Mouse (Mus musculus) cortical plate, adult 2 months (tissue): ENCODE results near the gene Ncam2.

Experiments
- CTCF ChIP-seq: fragments of 200-500 bp; IDR thresholded peaks from 2 replicates; pipeline ENCODE4 v1.5.1; 2011; ENCODE audit warnings: mild to moderate bottlenecking, control low read depth, low read length; ENCODE audit not compliant: insufficient read depth; ENCODE audit errors: extremely low read depth
- POLR2A ChIP-seq: fragments of 200-500 bp; IDR thresholded peaks from 2 replicates; pipeline ENCODE4 v1.6.1; 2011; ENCODE audit warnings: mild to moderate bottlenecking, low read length, control low read depth; ENCODE audit not compliant: insufficient read depth; ENCODE audit errors: extremely low read depth

- TF ChIP-seq CTCF (no peak), POLR2A (no peak)
Measured at GRCm38 (mm10) chr16:81673866-81674265, 473.4 kb downstream of the Ncam2 start.
